Mouse (Mus musculus) left cerebral cortex, adult 8-10 months (tissue): ENCODE measurements around the gene Bspry. TPM values are rescaled to one million over a fixed set of nuclear protein-coding genes. Genes with fewer than 3 reads are reported as not detected.

Experiments used
- DNase-seq, 2 experiments: peaks; one replicate each; pipeline ENCODE4 v3.0.0; 2022; ENCODE audit warnings: low spot score in 2 of 2
- total RNA-seq, 4 experiments: library from RNA; stranded (reverse); gene quantifications; 2 replicates each; pipeline ENCODE4 v1.2.4; 2022

Bspry gene
- total RNA-seq, 4 experiments from 2014 or later, result 0.32 to 0.61 (median 0.41) TPM; not detected in 1

DNA sequence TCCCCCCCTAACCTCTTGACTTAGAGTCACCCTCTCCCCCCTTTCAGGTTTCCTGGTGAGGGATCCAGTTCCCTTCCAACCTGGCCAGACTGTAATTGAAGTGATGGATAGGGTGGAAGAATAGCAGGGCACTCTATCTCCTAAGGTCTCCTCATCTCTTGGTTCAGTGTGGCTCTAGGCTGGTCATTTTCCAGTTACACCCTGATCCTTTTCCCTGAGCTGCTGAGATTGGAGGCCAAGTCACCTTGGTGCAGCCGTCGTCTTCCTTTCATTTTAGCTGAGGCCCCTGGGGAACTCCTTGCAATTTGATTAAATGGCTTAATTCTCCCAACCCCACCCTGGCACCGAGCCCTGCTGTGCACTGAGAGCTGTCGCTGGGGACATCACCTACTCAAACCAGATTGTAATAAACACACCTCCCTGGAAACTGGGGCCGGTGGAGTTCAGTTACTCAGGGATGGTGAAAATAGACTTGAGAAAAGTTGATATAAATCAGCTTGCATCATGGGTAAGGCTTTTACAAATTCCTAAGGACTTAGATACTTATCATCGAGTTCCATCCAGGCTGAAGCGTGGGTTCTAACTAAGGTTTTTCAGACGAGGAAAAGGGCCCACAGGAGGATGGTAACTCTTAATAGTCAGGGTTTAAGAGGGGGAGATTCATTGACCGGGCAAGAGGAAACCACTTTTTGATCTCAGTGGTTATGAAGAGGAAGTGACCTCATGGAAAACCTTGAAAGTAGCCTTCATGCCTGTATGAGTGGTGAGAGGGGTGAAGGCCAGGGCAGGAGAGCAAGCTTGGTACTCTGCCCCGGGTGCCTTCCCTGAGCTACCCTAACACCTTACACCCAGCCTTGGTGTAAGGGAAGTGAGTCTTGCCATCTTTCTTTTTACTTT, 1.1 kb downstream of the Bspry start:
- DNase-seq, result no peak

DNA sequence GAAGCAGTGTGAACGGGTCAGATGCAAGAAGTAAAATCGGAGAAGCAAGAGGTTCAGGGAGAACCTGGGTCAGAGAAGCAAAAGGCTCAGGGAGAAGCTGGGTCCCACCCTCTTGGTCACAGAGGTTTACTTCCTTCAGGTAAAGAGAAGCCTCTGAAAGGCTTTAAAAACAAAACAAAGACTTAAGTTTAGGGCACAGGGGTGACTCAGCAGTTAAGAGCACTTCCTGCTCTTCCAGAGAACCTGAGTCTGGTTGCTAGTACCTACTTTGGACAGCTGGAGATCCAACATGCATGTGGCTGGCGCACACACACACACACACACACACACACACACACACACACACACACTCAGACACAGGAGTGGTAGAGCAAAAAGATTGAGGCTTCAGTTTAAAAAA, 5.1 kb downstream of the Bspry start:
- no peak for DNase-seq

DNA sequence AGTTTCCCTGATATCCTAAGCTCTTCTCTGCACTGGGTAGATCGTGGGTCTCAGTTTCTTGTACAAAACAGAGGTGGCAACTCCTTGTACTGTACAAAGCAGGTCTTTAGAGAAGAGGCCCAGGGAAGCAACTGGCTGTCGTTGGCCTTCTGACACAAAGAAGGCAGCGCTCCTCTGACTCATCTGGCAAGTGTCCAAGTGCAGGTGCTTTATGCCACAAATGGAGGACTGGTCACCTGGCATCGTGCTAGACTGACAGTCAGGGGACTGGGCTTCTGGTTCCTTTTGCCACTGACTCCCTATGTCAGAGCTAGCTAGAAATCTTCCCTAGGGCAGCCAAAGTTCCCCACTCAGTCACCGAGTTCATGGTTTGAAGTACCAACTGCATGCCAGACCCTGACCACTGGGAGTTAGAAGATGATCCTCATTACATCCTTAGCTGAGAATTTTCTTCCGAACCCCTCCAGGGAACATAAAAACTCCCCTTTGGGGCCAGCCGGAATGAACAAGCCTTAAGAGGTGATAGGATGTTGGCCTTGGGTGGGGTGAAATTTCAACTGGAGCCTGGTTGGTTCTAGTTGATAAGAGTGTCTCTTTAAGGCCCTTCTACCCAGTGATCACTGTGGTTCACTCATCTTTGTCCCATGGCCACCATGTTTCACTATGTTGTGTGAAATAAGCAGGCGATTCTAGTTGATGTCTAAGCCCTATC, 5.8 kb downstream of the Bspry start:
- DNase-seq, result no peak

DNA sequence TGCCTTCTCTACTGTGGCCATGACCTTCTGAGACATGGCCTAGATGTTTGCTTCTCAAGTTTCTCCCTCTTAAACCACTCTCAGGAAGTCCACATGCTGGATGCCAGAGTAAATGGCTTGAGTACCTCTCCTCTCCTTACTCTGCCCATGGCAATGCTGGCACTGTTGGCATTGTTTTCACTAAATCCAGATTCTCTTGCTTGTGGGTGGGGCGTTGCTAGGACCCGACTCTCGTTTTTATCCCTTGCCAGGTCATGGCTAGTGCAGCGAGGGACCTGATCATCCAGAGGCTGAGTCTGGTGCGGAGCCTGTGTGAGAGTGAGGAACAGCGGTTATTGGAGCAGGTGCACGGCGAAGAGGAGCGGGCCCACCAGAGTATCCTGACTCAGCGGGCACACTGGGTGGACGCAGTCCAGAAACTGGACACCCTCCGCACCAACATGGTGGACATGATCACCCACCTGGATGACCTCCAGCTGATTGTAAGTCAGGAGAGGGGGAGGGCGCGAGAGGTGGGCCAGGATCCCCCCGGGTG, 6.4 kb downstream of the Bspry start:
- no peak for DNase-seq

DNA sequence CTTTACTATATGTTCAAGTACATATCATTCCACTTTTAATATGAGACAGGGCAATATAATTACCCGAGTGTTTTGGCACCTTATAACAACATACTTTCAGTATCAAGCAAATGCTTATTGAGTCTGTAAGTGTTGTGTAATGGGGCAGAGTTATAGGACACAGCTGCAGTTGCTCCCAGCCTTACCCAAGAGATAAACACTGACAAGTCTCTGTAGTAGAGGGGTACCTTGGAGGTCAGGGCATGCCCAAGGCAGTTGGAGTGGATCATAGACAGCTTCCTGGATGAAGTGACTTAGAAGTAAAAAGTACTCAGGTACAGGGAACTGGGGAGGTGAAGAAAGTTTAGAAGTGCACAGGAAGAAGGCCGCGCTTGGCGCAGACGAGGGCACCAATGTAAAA, 7.3 kb downstream of the Bspry start:
- DNase-seq, result no peak

DNA sequence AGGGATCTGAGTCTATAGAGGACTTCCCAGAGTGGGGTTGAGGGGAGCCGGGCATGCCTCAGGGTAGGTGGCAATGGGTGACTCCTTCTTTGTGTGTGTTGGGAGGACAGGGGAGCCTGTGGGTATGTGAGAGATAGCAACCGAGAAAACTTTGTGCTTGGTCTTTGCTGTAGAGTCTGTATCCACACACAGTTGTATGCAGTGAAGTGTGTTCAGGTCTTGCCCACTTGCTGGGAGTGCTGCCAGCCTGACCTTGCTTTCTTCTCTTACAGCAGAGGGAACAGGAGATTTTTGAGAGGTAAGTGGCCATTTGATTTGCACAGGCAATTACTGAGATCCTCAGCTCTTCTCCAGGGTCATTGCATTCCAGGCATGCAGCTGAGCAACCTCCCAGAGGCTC, 8.1 kb downstream of the Bspry start:
- DNase-seq, result no peak

DNA sequence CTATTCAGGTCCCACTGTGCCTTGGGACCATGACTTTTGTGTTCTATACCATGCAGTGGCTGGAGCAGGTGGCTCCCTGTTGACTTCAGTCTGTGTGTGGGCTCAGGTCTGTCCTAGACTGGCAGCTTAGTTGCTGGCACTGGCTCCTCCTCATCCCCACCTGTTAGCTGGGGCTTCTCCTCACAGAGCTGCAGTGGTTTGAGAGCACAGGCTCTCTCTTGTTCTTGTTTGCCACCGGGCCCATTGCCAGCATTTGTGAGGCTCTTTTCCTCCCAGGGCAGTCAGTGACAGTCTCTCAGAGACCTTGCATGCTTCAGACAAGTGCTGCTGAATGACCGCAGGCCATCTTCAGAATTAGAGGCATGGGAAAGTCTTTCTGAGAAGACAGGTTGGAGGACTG, 12.8 kb downstream of the Bspry start:
- no peak for DNase-seq

DNA sequence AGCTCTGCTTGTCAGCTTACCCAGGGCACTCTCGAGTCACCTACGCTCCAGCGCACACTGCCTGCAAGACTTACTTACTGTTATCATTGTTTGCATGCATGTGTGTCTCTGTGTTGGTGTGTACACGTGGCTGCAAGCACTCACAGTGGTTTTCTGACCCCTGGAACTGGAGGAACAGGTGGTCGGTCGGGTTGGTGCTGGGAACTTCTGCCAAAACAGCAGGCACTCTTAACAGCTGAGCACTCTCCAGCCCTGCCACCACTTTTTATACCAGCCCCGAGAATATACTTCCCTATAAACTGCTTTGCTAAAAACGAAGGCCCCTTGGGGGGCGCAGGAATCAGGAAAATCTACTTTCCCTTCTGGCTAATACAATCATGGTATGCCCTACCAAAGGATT, 14.4 kb downstream of the Bspry start:
- DNase-seq, result no peak

DNA sequence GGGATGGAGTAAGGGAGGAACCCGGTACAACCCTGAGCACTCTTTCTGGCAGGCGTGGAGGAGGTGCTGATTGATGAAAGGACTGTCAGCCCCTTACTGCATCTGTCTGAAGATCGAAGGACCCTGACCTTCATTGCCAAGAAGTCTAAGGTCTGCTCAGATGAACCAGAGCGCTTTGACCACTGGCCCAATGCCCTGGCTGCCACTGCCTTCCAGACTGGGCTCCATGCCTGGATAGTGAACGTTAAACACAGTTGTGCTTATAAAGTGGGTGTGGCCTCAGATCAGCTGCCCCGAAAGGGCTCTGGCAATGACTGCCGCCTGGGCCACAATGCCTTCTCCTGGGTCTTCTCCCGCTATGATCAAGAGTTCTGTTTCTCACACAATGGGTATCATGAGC, 16.1 kb downstream of the Bspry start:
- DNase-seq, result no peak

DNA sequence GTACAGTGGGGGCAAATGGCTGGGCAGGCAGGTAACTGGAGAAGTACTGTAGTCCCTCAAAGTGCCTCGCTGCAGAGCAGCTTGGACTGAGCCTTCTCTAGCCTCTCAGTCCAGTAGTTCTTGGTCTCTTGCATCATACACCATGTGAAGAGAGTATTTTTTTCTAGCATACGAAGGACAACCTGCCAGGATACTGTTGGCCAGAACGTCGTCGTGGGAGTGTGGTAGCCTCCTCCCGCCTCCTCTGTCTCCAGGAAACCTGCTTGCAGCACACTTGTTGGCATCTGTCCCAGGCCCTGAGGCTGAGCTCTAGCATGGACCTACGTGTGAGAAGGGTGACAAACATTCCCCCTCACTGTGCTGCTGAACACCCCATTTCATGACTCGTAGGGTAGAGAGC, 17.0 kb downstream of the Bspry start:
- DNase-seq, result peak in 1 of 2 experiments; percentile 86

DNA sequence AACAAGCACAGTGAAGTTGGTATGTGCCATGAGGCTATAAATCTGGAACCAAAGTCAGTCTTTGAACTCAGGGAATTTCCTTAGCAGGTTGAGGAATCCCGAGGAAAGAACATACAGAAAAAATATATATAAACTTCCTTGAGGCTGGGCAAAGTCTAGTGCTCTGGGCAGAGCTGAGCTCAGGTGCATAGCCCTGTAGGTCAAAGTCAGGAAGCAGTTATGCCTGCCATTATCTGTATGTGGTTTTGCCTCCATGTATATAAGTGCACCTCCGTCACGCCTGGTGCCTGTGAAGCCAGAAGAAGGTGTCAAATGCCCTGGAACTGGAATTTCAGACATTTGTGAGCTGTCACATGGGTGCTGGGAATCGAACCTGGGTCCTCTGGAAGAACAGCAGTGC, 20.9 kb downstream of the Bspry start:
- no peak for DNase-seq

DNA sequence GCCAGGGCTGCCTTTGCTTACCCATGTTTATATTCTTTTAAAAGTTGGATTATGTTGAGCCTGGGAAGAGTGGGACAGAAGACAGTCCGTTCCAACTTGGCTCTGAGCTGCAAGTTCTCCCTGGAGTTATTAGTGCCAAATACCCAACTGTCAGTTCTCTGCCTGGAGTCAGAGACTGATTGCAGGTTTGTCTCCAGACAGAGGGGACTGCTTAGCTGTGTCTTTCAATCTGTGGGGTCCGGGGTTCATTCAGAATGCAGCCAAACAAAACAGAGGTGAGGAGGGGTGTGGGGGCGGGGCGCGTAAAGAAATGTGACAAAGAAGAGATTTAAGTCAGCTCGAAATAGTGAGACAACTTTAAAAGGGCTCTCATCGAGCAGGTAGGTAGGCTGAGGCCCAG, 21.7 kb downstream of the Bspry start:
- no peak for DNase-seq

DNA sequence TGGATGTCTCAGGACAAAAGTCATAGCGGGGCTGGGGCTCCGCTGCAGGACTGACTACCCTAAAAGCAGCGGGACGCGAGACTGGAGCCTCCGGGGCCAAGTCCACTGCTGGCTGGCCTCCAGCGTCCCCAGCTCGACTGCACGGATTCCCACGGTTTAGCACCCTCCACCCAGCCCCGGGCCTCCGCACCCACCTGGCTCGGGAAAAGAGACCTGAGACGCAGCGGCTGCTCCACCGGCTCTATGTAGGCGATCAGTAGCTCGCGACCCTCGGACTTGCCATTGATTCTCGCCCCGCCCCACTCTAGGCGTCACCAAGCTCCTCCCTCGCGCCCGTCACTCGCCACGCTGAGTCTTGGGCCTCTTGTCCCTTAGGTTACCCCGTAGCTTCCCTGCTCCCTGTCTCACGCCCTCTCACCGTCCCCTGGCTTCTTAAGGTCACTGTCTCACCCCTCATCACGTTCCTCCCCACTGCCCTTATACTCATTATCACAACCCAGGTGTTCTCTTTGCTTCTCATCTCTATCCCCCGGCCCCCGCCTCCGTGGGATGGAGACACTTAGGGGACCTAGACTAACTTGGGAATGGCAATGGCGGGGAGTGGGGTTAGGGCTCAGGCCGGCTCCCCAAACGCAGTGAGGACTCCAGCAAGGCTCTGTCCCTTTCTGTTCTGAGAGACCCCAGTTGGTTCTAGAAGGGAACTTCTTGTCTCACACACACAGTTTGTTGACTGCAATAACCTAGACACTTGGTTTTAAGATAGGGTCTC, 22.3 kb downstream of the Bspry start:
- DNase-seq, result peak; percentile 81 to 87

DNA sequence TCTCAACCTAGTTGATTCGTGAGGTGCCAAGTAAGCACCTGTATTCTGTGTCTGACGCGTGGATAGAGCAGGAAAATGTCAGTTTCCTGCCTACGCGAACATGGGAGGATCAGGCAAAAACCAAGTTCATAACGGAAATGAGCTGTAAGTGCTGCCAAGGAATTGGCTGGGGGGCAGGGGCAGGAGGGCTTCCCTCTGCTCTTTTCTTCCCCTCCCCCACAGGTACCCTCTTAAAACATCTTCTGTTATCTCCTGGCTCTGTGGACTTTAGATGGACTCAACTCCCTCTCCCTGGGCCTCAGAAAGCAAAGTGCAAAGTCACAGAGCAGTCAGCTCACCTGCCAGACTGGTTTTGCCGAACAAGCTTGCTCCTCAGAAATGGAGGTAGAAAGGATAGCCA, 23.1 kb downstream of the Bspry start:
- DNase-seq, result no peak

DNA sequence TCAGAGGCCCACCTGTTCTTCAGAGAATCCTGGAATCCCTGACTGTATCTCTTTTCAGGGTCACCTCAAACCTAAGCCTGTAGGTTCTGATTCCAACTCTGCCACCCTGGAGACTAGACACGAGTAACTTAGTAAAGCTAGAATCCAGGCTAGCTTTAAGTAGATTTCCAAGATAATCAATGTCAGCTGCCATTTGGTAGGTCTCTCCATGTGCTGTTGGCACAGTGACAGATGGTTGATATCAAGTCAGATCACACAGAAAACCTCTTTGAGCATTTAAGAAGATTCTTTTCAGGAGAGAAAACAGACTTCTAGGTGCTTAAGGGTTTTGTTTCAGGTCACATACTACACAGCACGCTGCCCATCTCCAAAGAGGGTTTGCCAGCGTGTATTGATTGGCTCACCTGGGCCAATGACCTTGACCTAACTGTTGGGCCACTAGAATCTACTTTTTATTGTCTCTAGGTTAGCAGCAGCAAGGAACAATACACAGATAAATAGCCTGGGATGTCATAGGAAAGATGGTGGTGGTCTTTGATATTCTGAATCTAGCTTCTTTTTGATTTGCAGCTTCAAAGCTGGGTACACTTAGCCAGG, 23.6 kb downstream of the Bspry start, which contains the start of gene Hdhd3:
Gene Hdhd3, minus strand, starts transcription at position 94 of the 597 bp plus-strand sequence.
- no peak for DNase-seq

DNA sequence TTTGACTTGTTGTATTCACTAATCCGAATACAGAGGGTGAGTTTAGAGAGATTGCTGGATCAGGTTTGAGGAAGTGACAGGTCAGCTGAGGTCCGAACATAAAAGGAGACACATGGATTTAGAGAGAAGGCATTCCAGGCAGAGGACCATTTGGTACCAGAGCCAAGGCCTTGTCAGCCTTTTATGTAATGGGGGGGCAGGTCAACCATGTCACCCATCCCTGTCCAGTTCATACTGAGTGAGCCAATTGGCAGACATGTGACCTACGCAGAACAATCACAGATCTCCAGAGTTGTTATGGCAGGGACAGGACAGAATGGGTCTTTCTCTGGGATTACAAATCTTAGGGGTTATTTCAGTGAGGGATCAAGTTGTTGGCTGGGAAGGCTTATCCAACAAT, 26.1 kb downstream of the Bspry start:
- DNase-seq, result no peak

DNA sequence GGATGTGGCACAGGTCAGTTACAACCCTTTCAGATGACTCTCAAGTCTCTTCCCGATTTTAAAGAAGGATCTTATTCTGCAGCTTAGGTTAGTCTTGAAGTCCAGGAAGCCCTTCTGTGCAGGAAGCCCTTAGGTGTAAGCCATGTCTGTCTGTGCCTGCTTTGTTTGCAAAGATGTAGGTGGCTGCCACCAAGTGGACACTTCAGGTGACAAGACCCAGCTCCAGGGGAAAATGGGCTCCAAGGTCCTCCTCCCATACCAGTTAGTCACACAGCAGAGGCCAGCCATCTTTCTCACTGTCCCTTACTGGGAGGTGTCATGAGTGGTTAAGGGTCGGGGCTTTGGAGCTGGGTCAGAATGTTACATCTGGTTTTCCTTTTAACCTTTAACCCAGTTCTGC, 26.9 kb downstream of the Bspry start:
- DNase-seq, result no peak

DNA sequence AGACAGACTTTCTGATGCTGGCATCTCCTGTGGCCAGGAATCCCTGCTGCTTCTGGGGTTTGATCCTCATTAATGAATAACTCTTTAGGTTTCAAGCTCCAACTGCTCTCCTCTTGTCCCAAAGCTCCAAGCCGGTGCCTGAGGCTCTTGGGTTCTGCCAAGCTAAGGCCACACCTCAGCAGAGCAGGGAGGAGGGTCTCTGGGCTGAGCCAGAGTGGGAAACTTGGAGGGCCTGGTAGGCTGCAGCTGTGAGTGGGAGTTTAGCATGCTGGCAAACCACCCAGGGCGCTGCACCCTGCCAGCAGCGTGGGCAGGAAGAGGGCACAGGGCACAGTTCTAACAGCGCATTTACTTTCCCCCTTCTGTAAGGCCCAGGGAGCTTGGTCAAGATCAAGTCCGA, 29.0 kb downstream of the Bspry start:
- no peak for DNase-seq

DNA sequence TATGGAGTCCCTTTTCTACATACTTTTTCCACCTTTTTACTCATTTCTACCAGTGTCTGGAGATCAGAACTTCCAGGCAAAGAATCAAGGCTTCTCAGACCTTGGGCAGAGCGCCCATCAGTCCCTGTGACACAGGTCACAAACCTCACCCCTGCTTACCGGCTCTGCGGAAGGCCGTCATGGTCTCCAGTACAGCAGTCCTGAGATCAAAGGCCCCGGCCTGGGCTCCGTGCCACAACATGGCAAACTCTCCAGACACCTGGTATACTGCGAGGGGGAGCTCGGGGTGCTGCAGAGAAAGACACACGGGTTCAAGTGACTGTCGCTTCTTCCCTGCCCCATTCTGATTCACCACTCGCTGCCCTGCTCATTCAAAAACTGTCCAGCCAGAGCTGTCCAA, 30.1 kb downstream of the Bspry start:
- no peak for DNase-seq

DNA sequence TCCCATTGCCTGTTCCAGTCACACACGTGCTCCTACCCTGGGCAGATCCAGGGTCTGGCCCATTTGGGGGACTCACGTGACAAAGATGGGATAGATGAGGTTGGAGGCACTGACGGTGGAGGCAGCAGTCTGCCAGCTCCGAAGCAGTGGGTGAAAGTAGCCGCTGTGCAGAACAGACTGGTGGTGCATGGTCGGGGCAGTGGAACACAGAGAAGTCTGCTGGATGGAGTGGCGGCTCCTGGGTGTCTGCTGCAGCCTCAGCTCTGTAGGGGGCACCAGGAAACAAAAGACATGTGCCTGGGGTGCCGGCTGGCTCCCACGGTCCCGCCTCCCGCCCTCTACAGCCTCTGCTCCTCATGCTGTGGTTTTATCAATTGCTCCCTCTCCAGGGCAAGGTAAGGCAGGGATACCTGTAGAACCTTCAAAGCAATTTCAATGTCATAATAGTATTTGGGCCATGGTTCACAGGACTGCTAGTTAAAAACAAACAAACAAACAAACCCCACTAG, 34.2 kb downstream of the Bspry start:
- no peak for DNase-seq

DNA sequence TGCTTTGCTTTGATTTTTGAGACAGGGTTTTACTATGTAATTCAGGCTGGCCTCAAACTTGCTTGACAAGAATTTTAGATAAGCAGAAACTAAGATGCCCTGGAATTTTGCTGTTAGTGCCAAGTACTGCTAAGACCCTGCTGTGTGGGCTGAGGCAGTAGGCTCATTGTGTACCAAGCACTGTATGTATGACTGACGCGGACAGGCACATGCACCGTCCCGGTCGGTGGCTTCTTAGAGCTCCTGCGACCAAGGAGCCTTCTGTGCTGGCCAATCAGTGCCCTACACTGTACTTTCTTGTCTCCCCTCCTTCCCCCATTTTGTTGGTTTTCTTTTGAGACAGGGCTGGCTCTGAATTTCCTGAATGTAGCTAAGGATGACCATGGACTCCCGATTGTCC, 35.1 kb downstream of the Bspry start:
- DNase-seq, result no peak
